Mouse (Mus musculus): ENCODE measurements around the gene Trpc2.

- TF ChIP-seq CTCF (IDR thresholded peaks at IDR 0.05) (no peak), EP300 (IDR thresholded peaks at IDR 0.05) (no peak)
These were observed 18.3 kb upstream of the Trpc2 start for GRCm38 (mm10) chr7:102064655-102065045.
